Mouse (Mus musculus): ENCODE data around the gene Cacna1b. TPM values are rescaled to one million over a fixed set of nuclear protein-coding genes. Genes with fewer than 3 reads are reported as not detected.

Cacna1b gene
- polyA plus RNA-seq, 1 experiment from 2014 or later: 0.91 TPM

DNA sequence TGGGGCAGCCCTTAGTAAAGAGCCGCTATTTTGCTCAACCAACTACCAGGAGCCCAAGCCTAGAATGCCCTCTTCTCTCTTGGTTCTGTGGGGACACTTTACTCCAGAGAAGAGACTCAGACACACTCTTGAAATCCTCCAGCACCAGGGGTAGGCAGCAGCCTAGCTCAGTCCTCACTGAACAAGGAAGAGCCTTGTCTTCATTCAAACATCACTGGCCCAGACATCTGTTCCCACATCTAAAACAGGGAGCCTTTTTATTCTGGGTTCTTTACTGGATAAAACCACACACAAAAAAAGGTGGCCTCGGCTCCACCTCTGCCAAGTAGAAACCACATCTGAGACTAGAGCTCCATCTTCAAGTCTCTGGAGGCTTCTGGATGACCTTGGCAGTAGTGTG is 82.8 kb downstream of the Cacna1b start:
- H3K27ac ChIP-seq (ENCODE audit: low read depth): no peak overlapping the region
- WGBS: 88% methylated on average over 2 of the region's 2 CpGs
- no peaks in the 10 kb centered on the region for H3K4me1 ChIP-seq (replicated peaks; ENCODE audit: control insufficient read depth, insufficient read depth, low read length)
- DNase-seq (ENCODE audit: low spot score): no peak
- no peaks in the 10 kb centered on the region for H3K9me3 ChIP-seq (ENCODE audit: control insufficient read depth, low read length)
- no peaks in the 10 kb centered on the region for H3K36me3 ChIP-seq (ENCODE audit: control insufficient read depth, insufficient read depth, low read length)
- H3K4me2 ChIP-seq (ENCODE audit: low read length): no peak overlapping the region
- no peak overlapping the region for H3K9ac ChIP-seq (ENCODE audit: low read length)
- H3K27me3 ChIP-seq (replicated peaks; ENCODE audit: control insufficient read depth, insufficient read depth, low read length): no peaks in the 10 kb centered on the region; the same call in none of the 2 replicates
- no peak for ATAC-seq (replicated peaks; ENCODE audit: low FRiP score, low TSS enrichment, low read depth)
- no peak overlapping the region for H3K4me3 ChIP-seq (ENCODE audit: low read depth, low read length)

DNA sequence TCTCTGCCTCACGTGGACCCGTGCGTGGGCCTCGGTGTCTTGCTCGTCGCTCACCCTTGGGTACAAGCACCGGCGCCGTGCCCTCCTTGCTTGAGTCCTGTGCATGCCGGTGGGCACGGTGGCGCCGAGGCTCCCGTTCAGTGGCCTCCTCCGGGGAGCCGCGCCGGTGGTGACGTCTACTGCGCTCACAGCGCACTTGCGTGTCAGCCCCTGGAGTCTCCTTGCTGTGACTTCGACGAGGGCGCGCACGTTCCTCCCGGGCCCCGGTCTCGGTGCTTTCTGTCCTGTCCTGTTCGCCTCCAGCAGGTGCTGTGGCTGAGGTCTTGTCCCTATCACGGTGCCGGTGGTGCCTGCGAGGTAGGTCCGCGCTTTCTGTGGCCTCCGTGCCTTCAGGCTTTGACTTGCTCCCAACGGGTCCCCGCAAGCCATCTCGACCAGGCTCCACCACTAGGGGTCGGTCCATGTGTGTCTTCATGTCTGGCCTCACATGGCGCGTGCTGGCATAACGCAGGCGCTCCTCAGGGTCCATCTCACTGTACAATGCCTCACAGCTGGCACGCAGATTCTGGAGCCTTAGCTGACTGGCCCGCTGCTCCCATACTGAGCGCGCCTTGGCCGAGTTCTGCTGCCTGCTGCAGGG is 83.8 kb downstream of the Cacna1b start:
- Histone ChIP-seq H3K9ac (ENCODE audit: low read length) (no peak overlapping the region), H3K4me3 (ENCODE audit: low read depth, low read length) (peak overlapping the region; percentile 20; the same call in 1 of the 2 replicates), H3K4me1 (replicated peaks; ENCODE audit: control insufficient read depth, insufficient read depth, low read length) (no peaks in the 10 kb centered on the region), H3K9me3 (ENCODE audit: control insufficient read depth, low read length) (no peaks in the 10 kb centered on the region), H3K27ac (ENCODE audit: low read depth) (no peak overlapping the region), H3K27me3 (replicated peaks; ENCODE audit: control insufficient read depth, insufficient read depth, low read length) (no peaks in the 10 kb centered on the region; the same call in none of the 2 replicates), H3K4me2 (ENCODE audit: low read length) (peak overlapping the region; percentile 46), H3K36me3 (ENCODE audit: control insufficient read depth, insufficient read depth, low read length) (no peaks in the 10 kb centered on the region)
- peak; percentile 77 for ATAC-seq (replicated peaks; ENCODE audit: low FRiP score, low TSS enrichment, low read depth)
- peak; percentile 82 for DNase-seq (ENCODE audit: low spot score)
- 27% methylated on average over 50 of the region's 50 CpGs for WGBS

DNA sequence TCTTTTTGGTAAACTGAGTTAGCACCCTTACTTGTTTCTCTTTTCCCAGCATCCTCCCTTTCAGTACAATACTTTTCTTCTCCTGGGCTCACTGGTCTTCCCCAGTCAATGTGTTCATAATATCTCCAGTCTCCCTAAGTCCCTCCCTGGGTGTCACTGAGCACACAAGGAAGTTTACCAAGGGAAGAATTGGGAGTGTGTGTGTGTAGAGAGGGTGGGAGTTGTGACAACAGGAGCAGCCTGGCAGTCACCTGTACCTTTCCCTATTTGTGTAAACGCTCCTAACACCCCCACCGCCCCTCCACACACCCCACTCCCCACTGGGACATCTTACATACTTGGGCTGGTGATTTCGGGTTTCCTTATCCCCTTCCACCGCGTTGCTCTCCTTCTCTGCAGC is 84.4 kb downstream of the Cacna1b start:
- Histone ChIP-seq H3K36me3 (ENCODE audit: control insufficient read depth, insufficient read depth, low read length) (no peaks in the 10 kb centered on the region), H3K4me1 (replicated peaks; ENCODE audit: control insufficient read depth, insufficient read depth, low read length) (no peaks in the 10 kb centered on the region), H3K27me3 (replicated peaks; ENCODE audit: control insufficient read depth, insufficient read depth, low read length) (no peaks in the 10 kb centered on the region; the same call in none of the 2 replicates), H3K27ac (ENCODE audit: low read depth) (no peak overlapping the region), H3K4me3 (ENCODE audit: low read depth, low read length) (no peak overlapping the region), H3K9ac (ENCODE audit: low read length) (no peak overlapping the region), H3K4me2 (ENCODE audit: low read length) (peak overlapping the region; percentile 46), H3K9me3 (ENCODE audit: control insufficient read depth, low read length) (no peaks in the 10 kb centered on the region)
- WGBS: 74% methylated on average over 5 of the region's 5 CpGs
- no peak for ATAC-seq (replicated peaks; ENCODE audit: low FRiP score, low TSS enrichment, low read depth)
- DNase-seq (ENCODE audit: low spot score): no peak

DNA sequence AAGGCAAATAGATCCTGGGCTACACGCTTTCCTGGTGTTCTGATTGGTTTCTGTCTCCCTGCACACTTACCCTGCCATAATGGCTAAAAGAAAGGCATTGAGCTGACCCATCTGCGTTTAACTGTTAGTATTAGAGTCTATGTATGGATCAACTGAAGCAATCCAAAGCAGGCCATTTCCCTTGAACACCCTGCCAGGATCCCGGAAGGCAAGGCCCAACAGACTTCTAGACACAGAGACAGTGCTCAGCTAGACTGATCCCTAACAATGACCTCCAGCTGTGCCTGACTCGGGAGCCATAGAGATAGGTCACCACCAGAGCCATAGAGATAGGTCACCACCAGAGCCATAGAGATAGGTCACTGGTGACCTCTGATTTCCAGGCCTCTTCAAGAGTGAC is 84.8 kb downstream of the Cacna1b start:
- Histone ChIP-seq H3K4me2 (ENCODE audit: low read length) (no peak overlapping the region), H3K4me3 (ENCODE audit: low read depth, low read length) (no peak overlapping the region), H3K36me3 (ENCODE audit: control insufficient read depth, insufficient read depth, low read length) (no peaks in the 10 kb centered on the region), H3K27ac (ENCODE audit: low read depth) (no peak overlapping the region), H3K9ac (ENCODE audit: low read length) (no peak overlapping the region), H3K27me3 (replicated peaks; ENCODE audit: control insufficient read depth, insufficient read depth, low read length) (no peaks in the 10 kb centered on the region; the same call in none of the 2 replicates), H3K4me1 (replicated peaks; ENCODE audit: control insufficient read depth, insufficient read depth, low read length) (no peaks in the 10 kb centered on the region), H3K9me3 (ENCODE audit: control insufficient read depth, low read length) (no peaks in the 10 kb centered on the region)
- DNase-seq (ENCODE audit: low spot score) (no peak), ATAC-seq (replicated peaks; ENCODE audit: low FRiP score, low TSS enrichment, low read depth) (no peak)
- WGBS: 78% methylated on average over 4 of the region's 4 CpGs

DNA sequence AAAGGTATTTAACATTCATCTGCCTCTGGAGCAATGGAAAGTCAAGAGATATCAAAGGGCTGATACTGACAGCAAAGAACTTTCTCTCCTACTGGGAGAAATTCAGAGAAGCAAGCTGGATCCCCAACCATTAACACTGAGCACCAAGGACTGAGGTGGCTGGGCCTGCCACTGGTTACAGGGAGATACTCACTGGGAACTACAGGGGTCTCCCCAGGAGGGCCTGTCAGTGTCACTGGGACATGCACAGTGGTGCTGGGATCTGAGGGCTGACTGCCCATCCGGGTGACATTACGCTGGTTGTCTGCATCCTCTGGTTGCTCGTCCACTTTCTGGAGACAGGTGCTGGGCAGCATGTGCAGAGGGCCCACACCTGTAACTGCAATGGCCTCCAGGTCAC is 85.3 kb downstream of the Cacna1b start:
- Histone ChIP-seq H3K4me2 (ENCODE audit: low read length) (no peak overlapping the region), H3K27ac (ENCODE audit: low read depth) (no peak overlapping the region), H3K27me3 (replicated peaks; ENCODE audit: control insufficient read depth, insufficient read depth, low read length) (no peaks in the 10 kb centered on the region; the same call in none of the 2 replicates), H3K4me3 (ENCODE audit: low read depth, low read length) (no peak overlapping the region), H3K36me3 (ENCODE audit: control insufficient read depth, insufficient read depth, low read length) (no peaks in the 10 kb centered on the region), H3K4me1 (replicated peaks; ENCODE audit: control insufficient read depth, insufficient read depth, low read length) (no peaks in the 10 kb centered on the region), H3K9ac (ENCODE audit: low read length) (no peak overlapping the region), H3K9me3 (ENCODE audit: control insufficient read depth, low read length) (no peaks in the 10 kb centered on the region)
- DNase-seq (ENCODE audit: low spot score): no peak
- ATAC-seq (replicated peaks; ENCODE audit: low FRiP score, low TSS enrichment, low read depth): no peak
- WGBS: 94% methylated on average over 3 of the region's 3 CpGs

DNA sequence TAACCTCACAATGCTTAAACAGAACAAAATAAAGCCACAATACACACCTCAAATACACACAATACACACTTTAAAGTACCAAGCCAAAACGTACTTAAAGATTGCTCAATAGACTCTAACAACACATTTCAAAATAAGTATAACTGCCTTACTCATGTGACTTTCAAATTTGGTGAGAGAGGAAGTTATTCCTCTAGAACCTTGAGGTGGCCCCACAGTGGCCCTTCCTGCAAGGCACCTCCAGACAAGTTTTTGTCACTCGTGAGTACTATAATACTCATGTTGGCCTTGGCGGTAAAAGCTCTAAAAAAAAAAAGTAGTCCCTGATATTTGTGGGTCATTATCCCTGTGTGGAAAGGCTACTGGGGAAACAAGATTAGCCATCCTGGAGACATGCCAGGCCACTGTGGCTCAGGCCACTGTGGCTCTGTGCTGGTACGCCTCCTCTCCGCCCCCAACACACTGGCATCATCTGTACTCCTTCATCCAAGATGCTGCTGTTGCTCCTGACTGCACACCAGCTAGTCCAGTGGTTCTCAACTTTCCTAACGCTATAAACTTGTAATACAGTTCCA is 88.4 kb downstream of the Cacna1b start:
- DNase-seq (ENCODE audit: low spot score) (no peak), ATAC-seq (replicated peaks; ENCODE audit: low FRiP score, low TSS enrichment, low read depth) (no peak)
- H3K4me3 ChIP-seq (ENCODE audit: low read depth, low read length): no peak overlapping the region
- H3K4me2 ChIP-seq (ENCODE audit: low read length): no peak overlapping the region
- H3K9me3 ChIP-seq (ENCODE audit: control insufficient read depth, low read length): no peaks in the 10 kb centered on the region
- no peak overlapping the region for H3K9ac ChIP-seq (ENCODE audit: low read length)
- H3K27me3 ChIP-seq (replicated peaks; ENCODE audit: control insufficient read depth, insufficient read depth, low read length): no peaks in the 10 kb centered on the region; the same call in 1 of the 2 replicates
- no peaks in the 10 kb centered on the region for H3K4me1 ChIP-seq (replicated peaks; ENCODE audit: control insufficient read depth, insufficient read depth, low read length)
- H3K27ac ChIP-seq (ENCODE audit: low read depth): no peak overlapping the region
- H3K36me3 ChIP-seq (ENCODE audit: control insufficient read depth, insufficient read depth, low read length): no peaks in the 10 kb centered on the region
- WGBS: 86% methylated on average over 6 of the region's 6 CpGs

DNA sequence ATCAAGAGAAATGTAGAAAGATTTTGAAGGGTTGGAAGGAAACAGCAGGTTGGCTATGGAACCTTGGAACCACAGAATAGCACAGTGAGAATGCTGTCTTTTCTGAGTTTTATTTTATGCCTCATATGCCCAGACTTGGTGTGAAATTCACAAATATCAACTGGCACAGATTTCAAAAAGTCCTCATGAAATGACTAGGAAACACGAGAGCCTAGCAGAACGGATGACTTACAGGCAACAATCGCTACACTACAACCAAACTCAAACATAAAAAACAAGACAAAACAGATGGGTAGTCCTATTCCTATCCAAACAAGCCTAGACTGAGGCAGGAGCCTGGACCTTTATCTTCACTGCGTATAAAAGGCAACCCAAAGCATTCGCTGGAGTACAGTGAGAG is 94.4 kb downstream of the Cacna1b start:
- Histone ChIP-seq H3K36me3 (ENCODE audit: control insufficient read depth, insufficient read depth, low read length) (no peaks in the 10 kb centered on the region), H3K27me3 (replicated peaks; ENCODE audit: control insufficient read depth, insufficient read depth, low read length) (no peaks in the 10 kb centered on the region), H3K9me3 (ENCODE audit: control insufficient read depth, low read length) (no peaks in the 10 kb centered on the region), H3K27ac (ENCODE audit: low read depth) (no peak overlapping the region), H3K4me3 (ENCODE audit: low read depth, low read length) (no peak overlapping the region), H3K9ac (ENCODE audit: low read length) (no peak overlapping the region), H3K4me2 (ENCODE audit: low read length) (no peak overlapping the region), H3K4me1 (replicated peaks; ENCODE audit: control insufficient read depth, insufficient read depth, low read length) (no peaks in the 10 kb centered on the region)
- WGBS: 89% methylated on average over 5 of the region's 5 CpGs
- ATAC-seq (replicated peaks; ENCODE audit: low FRiP score, low TSS enrichment, low read depth): no peak
- no peak for DNase-seq (ENCODE audit: low spot score)

DNA sequence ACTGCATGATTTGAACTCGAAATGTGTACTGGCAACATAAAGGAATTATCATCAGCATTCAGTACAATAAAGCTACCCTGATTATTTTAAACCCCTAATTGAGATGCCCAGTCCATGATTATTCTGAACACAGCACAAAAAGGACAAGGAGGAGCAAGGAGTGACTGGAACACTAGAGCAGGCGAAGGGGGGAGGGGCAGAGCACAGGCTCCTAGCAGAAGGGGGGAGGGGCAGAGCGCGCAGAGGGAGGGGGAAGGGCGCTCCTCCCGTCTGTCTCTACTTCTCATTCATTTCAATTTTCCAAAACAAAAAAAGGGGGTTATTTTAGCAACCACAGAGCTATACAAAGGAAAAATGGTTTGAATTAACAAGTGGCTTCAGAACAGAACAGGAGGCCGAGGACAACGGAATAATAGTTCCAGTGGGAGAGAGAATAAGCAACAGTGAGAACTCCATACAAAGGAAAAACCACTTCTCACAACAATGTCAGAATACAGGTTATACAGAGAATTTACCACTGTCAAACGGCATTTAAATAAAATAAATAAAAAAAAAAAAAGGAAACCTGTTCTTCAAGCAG is 98.2 kb downstream of the Cacna1b start:
- DNase-seq (ENCODE audit: low spot score) (no peak), ATAC-seq (replicated peaks; ENCODE audit: low FRiP score, low TSS enrichment, low read depth) (no peak)
- no peaks in the 10 kb centered on the region for H3K27me3 ChIP-seq (replicated peaks; ENCODE audit: control insufficient read depth, insufficient read depth, low read length)
- 32% methylated on average over 9 of the region's 9 CpGs for WGBS
- no peaks in the 10 kb centered on the region for H3K36me3 ChIP-seq (ENCODE audit: control insufficient read depth, insufficient read depth, low read length)
- H3K4me2 ChIP-seq (ENCODE audit: low read length): no peak overlapping the region
- H3K4me3 ChIP-seq (ENCODE audit: low read depth, low read length): no peak overlapping the region
- H3K4me1 ChIP-seq (replicated peaks; ENCODE audit: control insufficient read depth, insufficient read depth, low read length): no peaks in the 10 kb centered on the region
- H3K9ac ChIP-seq (ENCODE audit: low read length): no peak overlapping the region
- H3K27ac ChIP-seq (ENCODE audit: low read depth): no peak overlapping the region
- H3K9me3 ChIP-seq (ENCODE audit: control insufficient read depth, low read length): no peaks in the 10 kb centered on the region

Data from intestine, embryonic 14.5 days (tissue).